Mouse (Mus musculus) NIH3T3 (cell line): Measurements from ENCODE around the gene Sppl3.
"Not testable (repeated sequence)": the region's sequence is repeated elsewhere in the genome, so short reads cannot be mapped to it uniquely, and the experiment has no call there.

Experiments
- DNase-seq: peaks from one replicate; pipeline ENCODE4 v3.0.0-alpha.2; 2012; ENCODE audit warnings: low read depth

Sppl3 gene

DNA sequence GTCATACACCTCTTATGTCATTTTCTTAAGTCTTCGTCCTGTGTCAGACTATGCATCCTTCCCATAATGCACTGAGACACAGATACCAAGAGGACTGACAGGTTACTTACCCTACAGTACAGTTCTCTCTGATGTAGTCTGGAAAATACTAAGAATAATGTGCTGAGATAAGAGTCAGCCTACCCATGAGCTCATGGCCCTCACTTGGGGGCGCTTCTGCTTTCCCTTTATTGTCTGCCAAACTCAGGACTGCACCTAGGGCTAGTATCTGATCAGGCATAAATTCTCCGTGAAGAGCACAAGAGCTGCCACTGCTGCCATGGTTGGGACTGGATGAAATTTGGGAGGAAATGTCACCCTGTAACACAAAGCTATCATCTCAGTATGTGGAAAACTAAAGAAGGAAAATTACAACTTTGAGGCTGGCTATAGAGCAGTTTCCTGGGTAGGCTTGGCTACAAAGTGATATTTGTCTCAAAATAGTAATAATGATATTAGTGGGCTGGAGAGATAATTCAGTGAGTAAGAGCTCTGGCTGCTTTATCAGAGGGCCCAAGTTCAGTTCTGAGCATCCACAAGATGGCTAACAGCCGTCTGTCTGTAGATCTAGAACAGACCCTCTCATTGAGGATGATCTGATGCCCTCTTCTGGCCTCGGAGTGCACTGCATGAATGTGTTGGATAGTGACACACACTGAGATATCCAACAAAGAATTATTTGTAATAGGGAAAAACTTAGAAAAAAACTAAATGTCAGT is 65.4 kb downstream of the Sppl3 start:
- peak; percentile 78 for DNase-seq

GRCm38 (mm10) chr5:115081636-115082035 is 70.7 kb downstream of the Sppl3 start:
- DNase-seq = no peak

DNA sequence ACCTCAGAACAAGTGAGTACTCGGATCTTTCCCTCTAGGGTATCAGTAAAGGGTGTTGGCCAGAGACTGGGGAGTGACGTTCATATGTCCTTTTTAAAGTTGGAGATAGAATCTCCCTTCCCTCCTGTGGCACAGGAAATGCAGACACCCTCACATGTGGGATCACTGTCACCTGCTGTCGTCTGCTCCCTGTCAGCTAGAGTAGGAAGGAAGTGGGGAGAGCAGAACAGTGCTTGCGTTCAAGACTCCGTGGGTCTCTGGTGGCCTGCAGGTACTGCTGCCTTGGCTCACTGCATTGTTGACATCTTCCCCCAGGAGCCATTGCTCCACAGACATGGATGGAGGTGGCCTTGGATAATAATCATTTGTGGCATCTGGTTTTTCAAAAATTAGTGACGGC is 72.6 kb downstream of the Sppl3 start:
- no peak for DNase-seq

DNA sequence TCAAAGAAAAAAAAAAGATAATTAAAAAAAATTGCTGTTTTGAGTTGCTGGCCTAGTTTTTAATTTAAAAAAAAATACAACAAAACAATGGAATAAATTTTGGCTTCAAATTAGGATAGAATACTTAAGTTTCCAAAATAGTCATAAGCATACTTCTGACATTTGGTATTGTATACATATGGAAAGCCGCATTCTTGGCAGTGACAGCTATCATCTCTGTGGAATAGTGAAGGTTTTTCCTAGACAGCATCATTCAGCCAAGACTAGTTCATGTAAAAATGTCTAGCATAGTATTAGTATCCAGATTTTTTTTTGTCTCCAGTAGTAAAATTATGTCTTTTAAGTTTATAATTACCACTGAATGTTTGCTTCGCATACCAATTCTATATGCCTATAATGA is 74.7 kb downstream of the Sppl3 start:
- DNase-seq = no peak

- DNase-seq = no peak
Observed at GRCm38 (mm10) chr5:115089592-115090268, 78.8 kb downstream of the Sppl3 start.

GRCm38 (mm10) chr5:115091015-115091414 is 80.1 kb downstream of the Sppl3 start:
- DNase-seq = no peak

DNA sequence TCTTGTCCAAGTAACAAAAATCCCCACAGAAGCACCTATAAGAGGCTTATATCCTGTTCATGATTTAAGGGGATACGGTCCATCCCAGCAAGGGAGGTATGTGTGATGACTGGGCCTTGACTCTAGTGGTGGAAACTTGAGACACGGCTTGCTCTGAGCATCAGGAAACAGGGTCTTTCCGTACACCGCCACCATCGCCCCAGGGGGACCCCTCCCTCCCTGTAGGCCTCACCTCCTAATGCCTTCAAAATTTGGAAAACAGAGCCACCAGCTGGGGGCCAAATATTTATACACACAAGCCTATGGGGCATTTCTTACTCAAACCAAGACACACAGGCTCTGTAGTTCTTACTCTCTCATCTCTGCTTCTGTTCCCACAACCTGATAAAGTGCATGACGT is 80.8 kb downstream of the Sppl3 start:
- DNase-seq = no peak

- DNase-seq = no peak
Observed at GRCm38 (mm10) chr5:115098195-115098594, 87.3 kb downstream of the Sppl3 start, which contains the start of gene Gm10401. Gene Gm10401, minus strand, starts transcription at chr5:115098295.

DNA sequence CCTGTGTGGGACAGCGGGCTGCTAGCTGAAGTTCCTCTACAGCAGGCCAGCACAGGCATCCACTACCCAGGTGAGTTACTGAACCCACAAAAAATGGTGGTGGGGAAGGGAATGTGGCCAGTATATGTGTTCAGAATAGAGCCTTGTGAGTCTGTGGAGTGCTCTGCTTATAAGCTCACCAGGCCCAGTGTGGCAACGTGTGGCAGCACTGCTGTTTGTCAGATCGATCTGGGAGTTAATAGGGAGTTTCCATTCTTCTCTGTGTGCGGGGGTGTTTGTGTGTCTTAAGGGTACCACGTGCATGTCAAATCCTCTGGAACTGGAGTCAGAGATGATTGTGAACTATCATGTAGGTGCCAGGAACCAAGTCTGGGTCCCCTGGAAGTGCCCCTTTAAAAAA is 88.6 kb downstream of the Sppl3 start:
- DNase-seq = no peak

- DNase-seq = peak; percentile 16
Observed at GRCm38 (mm10) chr5:115099991-115100390, 89.1 kb downstream of the Sppl3 start.

GRCm38 (mm10) chr5:115100473-115100872 is 89.5 kb downstream of the Sppl3 start:
- DNase-seq = no peak

- DNase-seq = no peak
Observed at GRCm38 (mm10) chr5:115102231-115102630, 91.3 kb downstream of the Sppl3 start.

DNA sequence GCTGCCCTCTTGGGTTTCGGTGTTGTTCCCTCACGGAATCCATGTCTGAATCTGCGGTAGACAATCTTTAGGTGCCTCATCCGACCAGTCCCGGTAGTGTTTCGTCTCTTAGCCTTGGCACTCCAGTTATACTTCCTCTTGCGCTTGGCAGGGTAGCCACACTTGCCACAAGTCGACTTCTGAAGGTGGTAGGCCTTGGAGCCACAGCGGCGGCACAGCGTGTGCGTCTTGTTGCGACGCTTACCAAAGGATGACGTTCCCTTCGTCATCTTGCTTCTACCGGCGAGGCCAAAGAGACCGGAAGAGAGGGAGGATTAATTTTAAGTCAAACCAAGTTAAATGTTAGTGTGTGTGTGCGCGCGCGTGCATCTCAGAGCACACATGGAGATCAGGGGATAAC is 92.3 kb downstream of the Sppl3 start:
- not testable (repeated sequence) for DNase-seq

GRCm38 (mm10) chr5:115111156-115111555 is 100.2 kb downstream of the Sppl3 start:
- DNase-seq = no peak

DNA sequence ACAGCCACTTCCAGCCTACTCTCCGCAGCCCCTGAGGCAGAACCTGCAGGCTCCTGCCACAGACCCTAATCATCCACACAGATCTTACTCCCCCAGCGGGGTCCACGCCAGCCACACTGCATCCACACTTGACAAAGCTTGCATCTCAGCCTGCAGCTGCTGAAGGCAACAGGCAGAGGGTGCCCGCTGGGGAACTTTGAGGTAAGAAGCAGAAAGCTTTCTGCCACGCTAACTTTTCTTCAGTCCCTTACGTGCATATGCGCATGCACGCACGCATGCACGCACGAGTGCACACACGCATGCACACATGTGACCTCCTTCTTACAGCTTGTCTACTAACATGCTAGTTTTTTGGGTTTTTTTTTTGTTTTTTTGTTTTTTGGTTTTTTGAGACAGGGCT is 102.3 kb downstream of the Sppl3 start:
- no peak for DNase-seq

DNA sequence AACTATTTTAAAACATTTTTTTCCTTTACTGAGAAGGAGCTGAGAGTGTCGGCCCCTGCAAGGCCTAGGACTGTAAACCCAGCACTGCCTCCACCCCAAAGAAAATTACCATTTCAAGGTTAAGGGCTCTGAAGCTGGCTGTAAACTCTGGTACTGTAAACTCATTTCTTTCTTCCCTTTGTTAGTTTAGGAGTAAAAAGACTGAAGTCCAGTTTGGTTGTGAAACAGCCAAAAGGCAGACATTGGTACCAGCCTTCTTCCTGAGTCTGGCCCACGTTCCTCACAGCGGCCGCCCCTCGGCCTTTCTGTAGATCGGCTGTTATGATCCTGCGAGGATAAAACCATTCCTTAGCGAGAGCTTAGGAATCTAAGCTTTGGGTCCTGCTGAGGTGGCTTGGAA is 103.6 kb downstream of the Sppl3 start:
- DNase-seq = no peak

- DNase-seq = no peak
Observed at GRCm38 (mm10) chr5:115116426-115116825, 105.5 kb downstream of the Sppl3 start.

- no peak for DNase-seq
Observed at GRCm38 (mm10) chr5:115117467-115117866, 106.5 kb downstream of the Sppl3 start.

DNA sequence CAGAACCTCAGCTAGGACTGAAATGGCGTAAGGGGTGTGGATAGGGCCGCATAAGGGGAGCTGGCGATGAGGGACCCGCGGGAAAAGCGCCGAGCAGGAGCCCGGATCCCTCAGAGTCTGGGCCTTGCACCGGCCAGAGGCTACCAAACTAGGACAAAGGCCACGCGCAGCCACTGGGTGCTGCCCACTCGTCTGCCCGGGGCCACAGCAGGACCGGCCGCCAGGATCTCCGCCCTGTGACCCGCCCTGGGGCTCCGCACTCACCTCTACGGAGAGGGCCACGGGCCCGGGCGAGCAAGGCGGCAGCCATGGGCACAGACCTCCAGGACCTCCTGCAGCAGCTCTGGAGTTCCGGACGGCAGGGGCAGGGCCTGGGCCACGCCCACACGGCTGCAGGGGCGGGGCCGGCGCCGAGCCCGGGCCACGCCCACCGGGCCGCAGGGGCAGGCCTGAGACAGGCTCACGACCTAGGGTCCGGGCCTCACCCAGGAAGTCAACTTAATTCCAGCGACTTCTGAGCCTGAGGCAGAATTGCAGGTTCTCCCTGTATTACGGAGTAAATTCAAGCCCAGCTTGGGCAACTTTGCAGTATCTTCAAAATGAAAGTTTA is 108.1 kb downstream of the Sppl3 start, which contains the start of gene Acads:
TSS of gene Acads (minus strand) at position 386 of the 610 bp plus-strand sequence.
- peak; percentile 90 for DNase-seq

DNA sequence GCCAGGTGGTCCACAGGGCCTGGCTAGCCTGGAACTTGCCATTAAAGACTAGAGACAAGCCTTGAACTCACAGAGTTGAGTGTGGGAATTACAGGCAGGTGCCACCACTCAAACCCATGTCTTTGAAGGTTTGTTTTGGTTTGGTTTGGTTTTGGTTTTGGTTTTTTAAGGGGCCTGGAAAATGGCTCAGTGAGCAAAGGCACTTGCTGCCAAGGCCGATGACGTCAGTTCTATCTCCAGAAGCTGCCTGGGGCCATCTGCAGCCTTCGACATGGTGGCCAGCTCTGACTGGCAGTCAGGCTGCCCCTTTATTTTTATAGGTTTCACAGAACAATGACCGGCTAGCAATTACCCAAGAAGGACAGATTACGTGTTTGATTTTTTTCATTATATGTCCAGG is 110.0 kb downstream of the Sppl3 start:
- DNase-seq = no peak

DNA sequence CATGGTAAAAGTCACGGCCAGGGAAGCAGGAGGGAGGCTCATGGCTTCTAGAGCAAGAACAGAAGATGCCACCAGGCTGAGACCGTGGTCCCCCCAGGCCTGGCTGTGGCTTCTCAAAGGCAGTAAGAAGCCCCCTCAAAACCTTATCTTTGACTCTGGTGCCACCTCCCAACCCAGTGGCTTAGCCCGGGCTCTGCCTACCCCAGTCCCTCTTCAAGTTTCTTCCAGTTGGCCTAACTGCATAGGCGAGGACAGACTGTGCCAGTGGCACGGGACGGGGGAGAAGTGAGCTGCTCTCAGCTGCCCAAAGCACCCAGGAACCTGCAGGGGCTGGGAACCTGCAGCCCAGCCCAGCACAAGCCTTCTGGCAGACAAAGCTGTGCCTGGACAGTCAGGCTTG is 113.8 kb downstream of the Sppl3 start:
- no peak for DNase-seq

DNA sequence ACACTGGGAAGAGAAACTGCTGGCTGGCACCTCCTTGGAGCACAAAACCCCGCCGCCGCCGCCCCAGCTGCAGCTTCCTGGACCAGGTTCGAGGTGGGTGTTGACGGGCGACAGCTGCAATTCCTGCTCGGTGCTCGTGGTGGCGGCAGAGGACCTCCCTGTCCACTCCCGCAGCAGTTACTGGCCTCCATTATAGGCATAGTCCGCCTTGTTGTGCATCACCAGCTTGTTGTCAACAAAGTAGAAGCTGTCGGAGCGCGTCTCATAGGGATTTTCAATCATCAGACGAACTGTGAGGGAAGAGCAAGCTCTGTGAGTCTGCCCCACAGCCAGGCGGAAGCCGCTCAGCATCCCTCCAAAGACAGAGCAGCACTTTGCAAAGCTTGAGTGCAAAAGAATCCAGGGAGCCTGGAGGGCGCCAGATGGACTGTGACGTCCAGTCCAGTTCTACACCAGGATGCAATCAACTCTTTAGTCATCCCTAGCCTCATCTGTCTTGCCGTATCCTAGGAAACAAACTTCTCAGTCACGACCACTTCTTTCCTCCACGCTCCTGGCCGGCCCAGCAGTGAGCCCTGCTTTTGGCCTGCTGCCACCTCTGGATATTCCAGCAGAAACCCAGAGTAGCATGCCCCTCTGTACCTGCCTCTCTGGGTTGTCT is 114.4 kb downstream of the Sppl3 start:
- DNase-seq = peak; percentile 84
